Mouse (Mus musculus) adrenal gland, adult (tissue): ENCODE results near the gene Son.
"Not testable (repeated sequence)": the region's sequence is repeated elsewhere in the genome, so short reads cannot be mapped to it uniquely, and the experiment has no call there.

Experiments used
- DNase-seq, 2 experiments: peaks; one replicate each; pipeline ENCODE4 v3.0.0; 2022 to 2023; ENCODE audit warnings: low spot score in 1 of 2; ENCODE audit not compliant: inconsistent age in 2 of 2

Gene Son

GRCm38 (mm10) chr16:91633641-91634040, 13.7 kb upstream of the Son start:
- no peak for DNase-seq

DNA sequence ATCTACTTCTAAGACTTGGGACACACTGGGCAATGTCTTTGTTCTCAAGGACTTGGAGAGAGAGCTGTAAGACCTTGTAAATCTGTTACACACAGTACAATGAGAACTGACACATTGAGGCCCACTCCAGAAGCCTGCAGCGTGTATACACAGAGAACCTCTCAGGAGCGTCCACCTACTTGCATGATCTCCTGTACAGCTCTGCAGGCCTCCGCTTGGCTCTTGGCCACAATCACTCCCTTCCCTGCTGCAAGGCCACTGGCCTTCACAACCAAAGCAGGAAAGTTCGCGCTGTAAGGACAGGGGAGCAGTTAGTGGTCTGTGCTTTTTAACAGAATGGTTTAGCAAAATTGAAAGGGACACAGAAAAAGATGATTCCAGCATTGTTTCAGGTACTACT, 8.1 kb upstream of the Son start:
- peak; percentile 80 for DNase-seq

DNA sequence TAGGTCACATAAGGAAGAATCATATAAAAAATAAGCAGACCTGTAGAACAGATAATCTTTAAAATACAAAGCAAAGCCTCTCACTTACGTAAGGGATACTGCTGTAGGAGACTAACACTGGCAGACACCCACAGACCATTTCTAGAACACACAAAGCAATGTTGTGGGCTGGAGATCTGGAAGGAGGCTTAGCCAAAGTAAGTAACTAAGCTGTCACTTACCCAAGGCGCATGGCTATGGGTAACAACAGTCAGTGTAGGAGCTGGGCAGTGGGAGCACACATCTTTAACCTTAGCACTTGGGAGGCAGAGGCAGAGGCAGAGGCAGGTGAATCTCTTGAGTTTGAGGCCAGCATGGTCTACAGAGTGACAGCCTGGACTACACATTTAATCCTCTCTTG, 7.7 kb upstream of the Son start:
- DNase-seq = no peak

DNA sequence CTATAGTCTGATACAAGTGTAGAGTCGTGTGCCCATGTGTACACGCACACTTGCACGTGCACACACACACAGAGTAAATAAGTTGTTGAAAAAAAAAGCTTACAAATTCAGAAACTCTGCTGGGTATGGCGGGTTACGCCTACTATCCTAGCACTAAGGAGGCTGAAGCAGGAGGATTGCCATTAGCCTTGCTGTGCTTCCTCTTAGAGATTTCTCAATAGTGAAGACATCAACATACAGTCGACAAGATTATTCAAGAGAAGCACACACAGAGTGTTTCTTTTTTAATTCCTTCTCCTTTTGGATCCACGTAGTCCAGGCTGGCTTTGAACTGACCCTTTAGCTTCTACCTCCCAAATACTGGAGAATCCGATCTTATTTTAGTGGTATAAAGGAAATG, 7.1 kb upstream of the Son start:
- no peak for DNase-seq

DNA sequence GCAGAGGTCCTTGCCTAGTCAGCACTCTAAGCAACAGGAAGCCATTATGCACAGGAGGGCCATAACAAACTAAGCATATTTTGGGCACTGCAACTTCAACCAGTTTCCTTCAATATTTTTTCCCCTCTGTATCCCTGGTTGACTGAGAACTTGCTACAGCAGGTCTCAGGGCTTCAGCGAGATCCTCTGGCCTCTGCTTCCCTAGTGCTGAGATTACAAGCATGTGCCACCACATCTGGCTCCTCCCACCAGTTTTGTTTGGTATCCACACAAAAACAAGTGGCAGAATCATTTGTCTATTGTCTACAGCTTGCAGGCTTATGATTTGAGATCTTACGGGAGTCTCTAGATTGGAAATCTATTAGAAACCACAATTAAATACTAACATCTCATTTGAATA, 2.4 kb upstream of the Son start:
- no peak for DNase-seq

DNA sequence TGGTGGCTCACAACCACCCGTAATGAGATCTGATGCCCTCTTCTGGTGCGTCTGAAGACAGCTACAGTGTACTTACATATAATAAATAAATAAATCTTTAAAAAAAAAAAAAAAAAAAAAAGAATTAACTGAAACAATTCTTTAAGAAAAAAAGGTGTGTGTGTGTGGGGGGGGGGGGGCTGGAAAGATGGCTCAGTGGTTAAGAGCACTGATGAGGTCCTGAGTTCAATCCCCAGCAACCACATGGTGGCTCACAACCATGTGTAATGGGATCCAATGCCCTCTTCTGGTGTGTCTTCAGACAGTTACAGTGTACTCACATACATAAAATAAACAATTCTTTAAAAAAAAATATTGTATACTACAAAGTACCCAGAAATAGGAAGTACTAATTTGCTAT, 1.9 kb upstream of the Son start:
- DNase-seq = not testable (repeated sequence)

GRCm38 (mm10) chr16:91645995-91646602, 1.2 kb upstream of the Son start:
- peak in 1 of 2 experiments; percentile 67 for DNase-seq

DNA sequence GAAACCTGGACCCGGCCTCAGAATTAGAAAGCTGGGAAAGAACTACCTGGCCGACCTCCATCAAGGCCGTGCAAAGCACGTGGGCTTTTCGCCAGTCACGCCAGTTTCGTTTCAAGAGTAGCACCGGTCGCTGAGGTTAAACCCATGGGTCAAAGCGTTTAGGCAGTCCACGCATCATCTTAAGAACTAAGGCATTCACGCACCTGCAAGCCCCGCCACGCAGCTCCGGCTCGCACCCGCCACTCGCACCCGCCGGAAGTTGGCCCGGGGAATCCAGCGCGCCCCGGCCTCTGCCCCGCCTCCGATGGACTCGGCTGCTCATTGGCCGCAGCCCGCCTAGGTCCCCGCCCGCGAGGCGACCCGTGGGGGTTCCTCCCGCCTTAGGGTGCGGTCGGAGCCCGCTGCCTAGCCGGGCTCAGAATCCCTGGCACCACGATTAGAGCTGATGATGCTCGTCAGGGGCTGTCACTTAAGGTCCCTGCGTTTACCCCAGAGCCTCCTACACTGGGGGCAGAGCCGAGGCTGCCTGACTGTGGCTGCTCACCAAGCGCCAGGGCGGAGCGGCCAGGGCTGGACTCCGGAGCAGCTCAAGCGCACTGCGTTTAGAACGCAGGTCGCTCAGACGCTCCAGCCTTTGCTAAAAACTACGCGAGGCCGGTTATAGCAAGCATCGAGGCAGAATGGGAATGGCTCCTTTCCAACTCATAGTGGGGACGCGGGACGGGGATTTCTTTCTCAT, 456 bp upstream of the Son start, which contains the start of gene Gart:
Gart (minus strand) TSS at position 272 of the 739 bp plus-strand sequence.
- peak; percentile 96 to 98 for DNase-seq

GRCm38 (mm10) chr16:91648220-91648550, 879 bp downstream of the Son start:
- peak; percentile 87 to 96 for DNase-seq

DNA sequence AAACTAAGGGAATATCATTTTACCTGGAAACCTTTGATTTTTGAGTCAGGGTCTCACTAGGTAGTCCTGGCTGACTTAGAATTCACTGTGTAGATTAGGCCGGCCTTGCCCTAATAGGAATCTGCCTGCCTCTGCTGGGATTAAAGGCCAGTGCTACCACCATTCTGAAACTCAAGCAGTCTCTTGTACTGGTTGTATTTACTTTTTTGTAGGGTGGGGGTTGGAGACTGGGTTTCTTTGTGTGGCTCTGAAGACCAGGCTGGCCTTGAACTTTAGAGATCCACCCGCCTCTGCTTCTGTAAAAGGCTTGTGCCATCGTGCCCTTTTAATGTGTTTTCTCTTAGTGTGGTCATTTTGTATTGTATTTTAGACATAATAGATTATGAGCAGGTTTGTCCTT, 1.9 kb downstream of the Son start:
- DNase-seq = peak; percentile 50 to 80

GRCm38 (mm10) chr16:91649781-91650180, 2.5 kb downstream of the Son start:
- no peak for DNase-seq

DNA sequence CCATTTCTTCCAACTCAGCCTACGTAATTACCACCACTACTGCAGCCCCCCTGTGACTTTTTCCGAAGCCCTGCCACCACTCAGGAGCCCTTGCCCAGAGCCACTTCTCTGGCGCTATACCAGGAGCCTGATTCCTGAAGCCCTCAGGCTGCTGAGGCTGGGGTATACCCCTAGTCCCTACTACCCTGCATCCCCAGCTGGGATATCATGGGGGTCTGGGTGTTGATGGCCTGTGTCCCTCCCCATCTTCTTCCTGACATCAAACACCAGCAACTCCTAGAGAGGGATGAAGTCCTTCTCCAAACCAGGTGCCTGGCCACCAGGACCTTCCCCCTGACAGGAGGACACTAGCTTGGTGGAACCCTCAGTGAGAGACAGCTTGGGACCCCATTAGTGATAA, 4.9 kb downstream of the Son start:
- DNase-seq = no peak

- DNase-seq = no peak
Measured at GRCm38 (mm10) chr16:91655285-91655684, 8.0 kb downstream of the Son start.

DNA sequence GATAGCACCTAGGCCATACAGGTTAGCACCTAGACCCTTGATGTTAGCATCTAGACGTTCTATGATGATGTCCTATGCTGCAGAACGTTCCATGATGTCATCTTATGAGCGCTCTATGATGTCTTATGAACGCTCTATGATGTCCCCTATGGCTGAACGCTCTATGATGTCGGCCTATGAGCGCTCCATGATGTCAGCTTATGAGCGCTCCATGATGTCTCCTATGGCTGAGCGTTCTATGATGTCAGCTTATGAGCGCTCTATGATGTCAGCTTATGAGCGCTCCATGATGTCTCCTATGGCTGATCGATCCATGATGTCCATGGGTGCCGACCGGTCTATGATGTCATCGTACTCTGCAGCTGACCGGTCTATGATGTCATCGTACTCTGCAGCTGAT, 10.0 kb downstream of the Son start:
- DNase-seq = no peak

- DNase-seq = no peak
Measured at GRCm38 (mm10) chr16:91658471-91658870, 11.2 kb downstream of the Son start.

GRCm38 (mm10) chr16:91659798-91660197, 12.5 kb downstream of the Son start:
- DNase-seq = no peak

GRCm38 (mm10) chr16:91661397-91661796, 14.1 kb downstream of the Son start:
- no peak for DNase-seq

DNA sequence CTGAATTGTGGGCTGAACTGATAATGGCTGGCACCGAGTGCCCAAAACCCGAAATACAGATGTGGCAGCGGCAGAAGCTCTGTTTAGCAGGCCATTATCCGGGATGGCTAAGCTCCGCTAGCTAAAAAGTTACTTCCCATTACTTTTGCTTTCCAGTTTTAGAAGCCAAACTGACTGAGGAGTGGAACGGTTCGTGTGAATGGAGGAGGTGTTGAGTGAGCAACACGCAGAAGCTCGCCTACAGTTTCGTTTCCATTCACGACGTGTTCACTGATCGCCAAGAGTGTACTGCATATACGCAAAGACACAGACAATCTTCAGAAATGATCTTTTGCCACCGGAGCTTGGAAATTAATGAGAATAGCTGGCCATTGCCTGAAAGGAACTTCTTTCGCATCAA, 15.0 kb downstream of the Son start:
- no peak for DNase-seq

DNA sequence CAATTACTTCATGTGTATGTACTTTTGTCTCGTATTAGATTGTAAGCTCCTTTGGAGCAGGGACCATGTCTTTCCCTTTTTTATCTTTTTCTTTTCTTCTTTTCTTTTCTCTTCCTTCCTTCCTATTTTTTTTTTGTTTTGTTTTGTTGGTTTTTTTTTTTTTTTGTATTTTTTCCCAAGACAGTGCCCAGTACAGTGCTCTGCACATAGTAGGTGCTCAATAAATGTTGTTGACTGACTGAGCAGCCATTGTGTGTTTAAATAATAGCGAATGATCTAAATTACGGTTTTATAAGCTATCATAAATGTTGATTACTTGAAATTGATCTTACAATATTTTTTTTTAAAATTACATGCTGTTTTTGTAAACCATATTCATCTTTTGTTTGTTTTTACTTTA, 16.5 kb downstream of the Son start:
- DNase-seq = no peak

DNA sequence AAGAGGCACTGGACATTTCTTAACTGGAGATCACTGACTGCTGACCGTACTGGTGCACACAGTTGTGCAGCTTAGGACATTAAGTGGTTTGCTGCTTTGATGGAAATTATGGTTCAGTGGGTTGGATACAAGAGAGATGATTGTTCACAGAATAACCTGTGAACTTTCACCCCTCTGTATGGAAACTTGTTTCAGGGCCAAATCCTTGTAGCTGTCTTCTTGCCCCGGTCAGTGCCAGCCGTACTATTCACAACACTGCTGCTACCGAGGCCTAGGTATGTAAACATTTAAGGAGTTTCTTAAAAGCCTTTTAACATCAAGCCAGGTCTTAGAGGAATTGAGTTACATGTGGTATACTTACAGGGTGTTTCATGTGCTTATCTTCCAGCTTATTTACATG, 27.2 kb downstream of the Son start:
- DNase-seq = no peak

GRCm38 (mm10) chr16:91678147-91678911, 31.0 kb downstream of the Son start:
- DNase-seq = no peak

- DNase-seq = no peak
Measured at GRCm38 (mm10) chr16:91680656-91681055, 33.4 kb downstream of the Son start.
